Mouse (Mus musculus): ENCODE measurements at regions not wholly inside any gene's neighbourhood (a gene's known extent, or its start where the extent isn't known, plus 50 kb on each side); places are given as distances from the start of the nearest gene placed in this dataset.
A peak's percentile ranks its signal among the peaks of the same experiment; 100 is the strongest.

GRCm38 (mm10) chr14:60439106-60439505 is 66.0 kb downstream of the Amer2 start:
- H3K36me3 ChIP-seq (ENCODE audit: control insufficient read depth, insufficient read depth, low read length) = no peaks in the 10 kb centered on the region
- H3K27ac ChIP-seq (ENCODE audit: insufficient read depth, low read depth, low read length) = no peak overlapping the region
- no peak overlapping the region for H3K4me3 ChIP-seq (ENCODE audit: low read depth, low read length)
- no peaks in the 10 kb centered on the region for H3K4me1 ChIP-seq (ENCODE audit: control insufficient read depth, insufficient read depth, insufficient read length, low read length)
- TF ChIP-seq CTCF (IDR thresholded peaks at IDR 0.05; ENCODE audit: extremely low read depth, insufficient read length, insufficient replicate concordance, low read depth, low read length) (peak; percentile 7; the same call in 1 of the 2 replicates), POLR2A (IDR thresholded peaks at IDR 0.05; ENCODE audit: low read depth, low read length) (no peak)
- no peaks in the 10 kb centered on the region for H3K27me3 ChIP-seq (ENCODE audit: control insufficient read depth, insufficient read depth, low read length)
- WGBS = 63% methylated on average over 6 of the region's 6 CpGs

DNA sequence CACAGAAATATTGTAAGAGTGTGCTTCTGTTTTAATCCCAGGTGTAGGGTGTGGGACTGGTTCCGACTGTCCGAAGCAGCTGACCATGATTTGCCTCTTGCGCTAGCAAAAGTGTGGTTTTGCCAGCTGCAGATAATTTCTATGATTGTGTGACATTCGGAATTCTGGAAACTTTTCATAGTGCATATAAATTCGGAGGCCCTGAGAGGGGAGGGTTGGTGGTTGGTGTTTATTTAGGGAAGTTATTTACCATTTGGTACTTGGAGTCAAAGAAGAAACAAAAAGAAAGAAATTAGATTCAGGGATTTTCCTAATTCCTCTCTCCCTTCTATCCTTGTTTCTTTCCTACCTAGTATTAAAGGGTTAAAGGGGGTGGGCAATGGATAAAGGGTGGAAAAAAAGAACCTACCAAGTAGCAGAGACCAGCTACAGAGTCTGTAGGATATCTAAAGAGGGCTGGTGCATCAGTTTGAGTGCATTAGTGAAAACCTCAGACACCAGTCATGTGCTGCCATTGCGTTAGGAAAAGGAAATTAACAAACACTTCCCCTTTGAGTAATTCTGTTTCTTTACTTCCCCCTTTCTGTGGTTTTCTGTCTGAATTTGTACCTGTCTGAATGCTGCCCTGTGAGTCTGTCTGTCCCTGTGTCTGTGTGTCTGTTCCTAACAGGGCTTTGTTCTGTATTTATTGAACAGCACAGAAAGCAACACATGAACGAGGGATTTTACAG is 70.9 kb downstream of the Amer2 start:
- WGBS = 59% methylated on average over 7 of the region's 7 CpGs

DNA sequence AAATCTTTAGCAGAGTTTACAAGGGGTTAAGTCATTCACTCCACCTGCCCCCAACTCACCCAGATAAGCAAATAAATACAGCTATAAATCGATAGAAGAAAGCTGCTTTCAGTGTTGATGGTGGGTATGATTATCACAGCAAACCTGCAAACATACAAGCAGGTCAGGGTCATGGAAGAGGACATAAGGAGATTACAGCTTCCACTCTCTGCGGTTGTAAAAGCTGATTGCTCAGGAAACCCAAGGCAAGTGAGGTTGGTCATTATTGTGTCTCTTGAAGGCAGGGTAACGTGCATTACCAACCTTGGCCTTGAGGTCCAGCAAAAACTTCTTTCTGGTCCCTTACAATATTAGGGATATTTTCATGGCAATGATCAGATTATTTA is 71.5 kb downstream of the Amer2 start:
- no peaks in the 10 kb centered on the region for H3K27me3 ChIP-seq (ENCODE audit: control insufficient read depth, insufficient read depth, low read length)
- H3K4me3 ChIP-seq (ENCODE audit: low read depth, low read length) = no peak overlapping the region
- peaks cover 2% of the 10 kb centered on the region; the same call in 1 of the 2 replicates for H3K4me1 ChIP-seq (ENCODE audit: control insufficient read depth, insufficient read depth, insufficient read length, low read length)
- no peak overlapping the region for H3K27ac ChIP-seq (ENCODE audit: insufficient read depth, low read depth, low read length)
- no peak for TF ChIP-seq CTCF (IDR thresholded peaks at IDR 0.05; ENCODE audit: extremely low read depth, insufficient read length, insufficient replicate concordance, low read depth, low read length)
- no peak for TF ChIP-seq POLR2A (IDR thresholded peaks at IDR 0.05; ENCODE audit: low read depth, low read length)
- 12% methylated on average over 3 of the region's 3 CpGs for WGBS
- no peaks in the 10 kb centered on the region for H3K36me3 ChIP-seq (ENCODE audit: control insufficient read depth, insufficient read depth, low read length)

More for the DNA sequence above, 70.9 kb downstream of the Amer2 start:
- TF ChIP-seq CTCF (IDR thresholded peaks at IDR 0.05; ENCODE audit: extremely low read depth, insufficient read length, insufficient replicate concordance, low read depth, low read length) = no peak
- TF ChIP-seq POLR2A (IDR thresholded peaks at IDR 0.05; ENCODE audit: low read depth, low read length) = no peak
- no peak overlapping the region for H3K27ac ChIP-seq (ENCODE audit: insufficient read depth, low read depth, low read length)
- no peaks in the 10 kb centered on the region for H3K27me3 ChIP-seq (ENCODE audit: control insufficient read depth, insufficient read depth, low read length)
- H3K4me1 ChIP-seq (ENCODE audit: control insufficient read depth, insufficient read depth, insufficient read length, low read length) = peaks cover 2% of the 10 kb centered on the region; the same call in 1 of the 2 replicates
- no peaks in the 10 kb centered on the region for H3K36me3 ChIP-seq (ENCODE audit: control insufficient read depth, insufficient read depth, low read length)
- H3K4me3 ChIP-seq (ENCODE audit: low read depth, low read length) = no peak overlapping the region

DNA sequence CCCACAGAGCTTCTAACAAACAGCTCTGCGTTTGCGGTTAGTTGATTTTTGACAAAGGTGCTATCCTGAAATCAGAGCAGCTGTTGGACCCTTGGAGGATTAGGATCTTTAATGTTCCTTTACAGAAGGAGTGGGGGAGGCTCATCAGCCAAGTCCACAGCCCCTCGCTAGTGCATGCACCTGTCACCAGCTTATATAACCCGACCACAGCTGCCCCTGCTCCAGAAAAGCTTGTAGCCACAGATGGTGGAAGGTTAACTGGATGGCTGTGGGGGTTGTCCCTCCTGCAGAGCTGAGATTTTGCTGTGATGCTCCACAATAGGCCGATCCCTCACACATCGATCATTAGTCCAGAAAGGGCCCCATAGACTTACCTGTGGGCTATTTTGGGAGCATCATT is 73.0 kb downstream of the Amer2 start:
- TF ChIP-seq POLR2A (IDR thresholded peaks at IDR 0.05; ENCODE audit: low read depth, low read length) (no peak), CTCF (IDR thresholded peaks at IDR 0.05; ENCODE audit: extremely low read depth, insufficient read length, insufficient replicate concordance, low read depth, low read length) (no peak)
- Histone ChIP-seq H3K4me1 (ENCODE audit: control insufficient read depth, insufficient read depth, insufficient read length, low read length) (peaks cover 2% of the 10 kb centered on the region; the same call in 1 of the 2 replicates), H3K27ac (ENCODE audit: insufficient read depth, low read depth, low read length) (no peak overlapping the region), H3K27me3 (ENCODE audit: control insufficient read depth, insufficient read depth, low read length) (no peaks in the 10 kb centered on the region), H3K4me3 (ENCODE audit: low read depth, low read length) (no peak overlapping the region), H3K36me3 (ENCODE audit: control insufficient read depth, insufficient read depth, low read length) (no peaks in the 10 kb centered on the region)
- 92% methylated on average over 6 of the region's 6 CpGs for WGBS

GRCm38 (mm10) chr14:60451216-60451615 is 78.2 kb downstream of the Amer2 start:
- Histone ChIP-seq H3K27me3 (ENCODE audit: control insufficient read depth, insufficient read depth, low read length) (no peaks in the 10 kb centered on the region), H3K36me3 (ENCODE audit: control insufficient read depth, insufficient read depth, low read length) (no peaks in the 10 kb centered on the region), H3K4me3 (ENCODE audit: low read depth, low read length) (no peak overlapping the region), H3K4me1 (ENCODE audit: control insufficient read depth, insufficient read depth, insufficient read length, low read length) (no peaks in the 10 kb centered on the region), H3K27ac (ENCODE audit: insufficient read depth, low read depth, low read length) (no peak overlapping the region)
- 80% methylated on average over 9 of the region's 9 CpGs for WGBS
- TF ChIP-seq CTCF (IDR thresholded peaks at IDR 0.05; ENCODE audit: extremely low read depth, insufficient read length, insufficient replicate concordance, low read depth, low read length) (no peak), POLR2A (IDR thresholded peaks at IDR 0.05; ENCODE audit: low read depth, low read length) (no peak)

GRCm38 (mm10) chr14:60451684-60452083 is 78.6 kb downstream of the Amer2 start:
- WGBS = 80% methylated on average over 7 of the region's 7 CpGs
- H3K27ac ChIP-seq (ENCODE audit: insufficient read depth, low read depth, low read length) = no peak overlapping the region
- H3K27me3 ChIP-seq (ENCODE audit: control insufficient read depth, insufficient read depth, low read length) = no peaks in the 10 kb centered on the region
- H3K4me3 ChIP-seq (ENCODE audit: low read depth, low read length) = no peak overlapping the region
- H3K36me3 ChIP-seq (ENCODE audit: control insufficient read depth, insufficient read depth, low read length) = no peaks in the 10 kb centered on the region
- TF ChIP-seq CTCF (IDR thresholded peaks at IDR 0.05; ENCODE audit: extremely low read depth, insufficient read length, insufficient replicate concordance, low read depth, low read length) (no peak), POLR2A (IDR thresholded peaks at IDR 0.05; ENCODE audit: low read depth, low read length) (no peak)
- no peaks in the 10 kb centered on the region for H3K4me1 ChIP-seq (ENCODE audit: control insufficient read depth, insufficient read depth, insufficient read length, low read length)

DNA sequence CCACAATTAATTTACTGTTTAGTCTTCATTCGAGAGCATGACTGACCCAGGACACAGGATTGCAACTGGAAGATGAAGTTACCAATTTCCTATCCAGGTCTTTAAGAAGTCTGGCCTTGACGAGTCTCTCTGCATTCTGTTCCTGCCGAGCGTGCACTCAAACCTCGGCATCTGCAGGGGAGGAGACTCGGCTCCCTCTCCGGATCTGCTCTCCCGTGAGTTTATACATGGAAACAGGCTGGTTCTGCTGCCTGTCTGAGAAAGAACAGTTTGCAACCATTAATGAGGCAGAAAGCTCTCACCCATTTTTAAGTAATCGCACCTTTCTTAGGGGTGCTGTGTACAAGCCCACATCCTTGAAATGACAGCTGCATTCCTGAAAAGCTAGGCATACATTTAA is 83.7 kb downstream of the Amer2 start:
- Histone ChIP-seq H3K27ac (ENCODE audit: insufficient read depth, low read depth, low read length) (no peak overlapping the region), H3K36me3 (ENCODE audit: control insufficient read depth, insufficient read depth, low read length) (no peaks in the 10 kb centered on the region), H3K4me1 (ENCODE audit: control insufficient read depth, insufficient read depth, insufficient read length, low read length) (no peaks in the 10 kb centered on the region), H3K4me3 (ENCODE audit: low read depth, low read length) (no peak overlapping the region), H3K27me3 (ENCODE audit: control insufficient read depth, insufficient read depth, low read length) (no peaks in the 10 kb centered on the region)
- WGBS = 72% methylated on average over 9 of the region's 9 CpGs
- TF ChIP-seq CTCF (IDR thresholded peaks at IDR 0.05; ENCODE audit: extremely low read depth, insufficient read length, insufficient replicate concordance, low read depth, low read length) (no peak), POLR2A (IDR thresholded peaks at IDR 0.05; ENCODE audit: low read depth, low read length) (no peak)
